Mouse (Mus musculus) cerebellum, adult 18-20 months (tissue): Measurements from ENCODE around the gene 4930415O20Rik.
A peak's percentile ranks its signal among the peaks of the same experiment; 100 is the strongest.

ENCODE experiments used
- DNase-seq, 2 experiments: peaks; one replicate each; pipeline ENCODE4 v3.0.0; 2021

Gene 4930415O20Rik

GRCm38 (mm10) chr15:98608058-98608783 lies 37.4 kb downstream of the 4930415O20Rik start:
- no peak for DNase-seq

GRCm38 (mm10) chr15:98608784-98609250 lies 38.0 kb downstream of the 4930415O20Rik start:
- peak in 1 of 2 experiments; percentile 30 for DNase-seq

GRCm38 (mm10) chr15:98609331-98610130 lies 38.7 kb downstream of the 4930415O20Rik start, which contains the start of gene Adcy6:
Gene Adcy6 (minus strand): TSS chr15:98610076.
- DNase-seq, result peak; percentile 75 to 77

- peak in 1 of 2 experiments; percentile 54 for DNase-seq
Measured at GRCm38 (mm10) chr15:98610131-98610633, 39.4 kb downstream of the 4930415O20Rik start.

GRCm38 (mm10) chr15:98612229-98612628 lies 41.4 kb downstream of the 4930415O20Rik start:
- DNase-seq, result no peak

GRCm38 (mm10) chr15:98614551-98614950 lies 43.7 kb downstream of the 4930415O20Rik start:
- DNase-seq, result peak; percentile 62 to 68

- no peak for DNase-seq
Measured at GRCm38 (mm10) chr15:98614971-98615370, 44.2 kb downstream of the 4930415O20Rik start.

GRCm38 (mm10) chr15:98615751-98616150 lies 44.9 kb downstream of the 4930415O20Rik start:
- no peak for DNase-seq

- DNase-seq, result no peak
Measured at GRCm38 (mm10) chr15:98616362-98617175, 45.8 kb downstream of the 4930415O20Rik start.

- DNase-seq, result peak; percentile 59 to 84
Measured at GRCm38 (mm10) chr15:98617176-98617537, 46.4 kb downstream of the 4930415O20Rik start.

GRCm38 (mm10) chr15:98622199-98622598 lies 51.4 kb downstream of the 4930415O20Rik start:
- no peak for DNase-seq

GRCm38 (mm10) chr15:98622721-98623120 lies 51.9 kb downstream of the 4930415O20Rik start:
- DNase-seq, result no peak

GRCm38 (mm10) chr15:98623361-98623821 lies 52.6 kb downstream of the 4930415O20Rik start:
- DNase-seq, result no peak

- no peak for DNase-seq
Measured at GRCm38 (mm10) chr15:98626078-98626477, 55.3 kb downstream of the 4930415O20Rik start.

GRCm38 (mm10) chr15:98626487-98627212 lies 55.8 kb downstream of the 4930415O20Rik start:
- no peak for DNase-seq

- DNase-seq, result no peak
Measured at GRCm38 (mm10) chr15:98628589-98629254, 57.9 kb downstream of the 4930415O20Rik start.

- DNase-seq, result no peak
Measured at GRCm38 (mm10) chr15:98629464-98629863, 58.7 kb downstream of the 4930415O20Rik start.

GRCm38 (mm10) chr15:98630540-98630939 lies 59.7 kb downstream of the 4930415O20Rik start, which contains the start of gene Cacnb3:
Gene Cacnb3 (plus strand): TSS chr15:98630840.
- no peak for DNase-seq

- DNase-seq, result peak; percentile 65 to 78
Measured at GRCm38 (mm10) chr15:98631493-98631892, 60.7 kb downstream of the 4930415O20Rik start.

GRCm38 (mm10) chr15:98632107-98632744 lies 61.4 kb downstream of the 4930415O20Rik start:
- DNase-seq, result peak; percentile 55 to 69

GRCm38 (mm10) chr15:98632921-98633320 lies 62.1 kb downstream of the 4930415O20Rik start:
- DNase-seq, result no peak
